Mouse (Mus musculus) erythroblast, embryonic 14.5 days (primary cell): Measurements from ENCODE around the gene Gm3646.

Source experiments
- GATA1 ChIP-seq: IDR thresholded peaks from 2 replicates; pipeline ENCODE4 v1.6.1; 2012; ENCODE audit warnings: low read length, inconsistent platforms, mixed read lengths
- TAL1 ChIP-seq: IDR thresholded peaks from 3 replicates; pipeline ENCODE4 v1.6.1; 2012; ENCODE audit warnings: low read length, inconsistent platforms, mixed read lengths

DNA sequence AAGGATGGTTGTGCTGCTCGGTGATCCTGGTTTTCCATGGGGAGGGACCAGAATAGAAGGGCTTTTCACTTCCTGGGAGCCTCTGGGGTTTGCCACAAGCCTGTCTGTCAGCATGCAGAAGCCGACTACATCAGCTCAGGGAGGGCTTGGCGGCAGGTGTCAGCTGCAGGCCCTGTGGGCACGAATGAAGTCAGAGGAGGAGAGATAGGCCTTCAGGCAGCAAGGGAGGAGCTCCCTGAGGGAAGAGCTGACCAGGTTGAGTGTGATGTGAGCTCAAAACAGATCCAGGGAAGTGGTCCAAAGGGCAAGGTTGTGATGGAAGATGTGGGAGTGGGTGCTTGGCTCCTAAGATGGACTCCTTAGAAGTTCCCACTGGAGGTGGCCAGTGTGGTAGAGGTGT lies 35.7 kb upstream of the Gm3646 start:
- TF ChIP-seq GATA1, result no peak
- TF ChIP-seq TAL1, result no peak
